Mouse (Mus musculus) MEL (cell line): ENCODE data around the gene Nol12. TPM values are rescaled to one million over a fixed set of nuclear protein-coding genes. Genes with fewer than 3 reads are reported as not detected.
A peak's percentile ranks its signal among the peaks of the same experiment; 100 is the strongest.

ENCODE experiments used
- DNase-seq: peaks from one replicate; pipeline ENCODE4 v3.0.0; 2011; ENCODE audit warnings: low read depth, low spot score
- H3K27ac ChIP-seq: 2 replicates; pipeline ENCODE4 v1.5.1; 2012; ENCODE audit warnings: low read depth, mild to moderate bottlenecking, control low read depth, low read length, moderate library complexity; ENCODE audit not compliant: control insufficient read depth
- H3K27me3 ChIP-seq, 2 experiments: fragments of 150-350 bp in 1 of 2; sonication (generic) in 1 of 2; 2 replicates each; pipeline ENCODE4 v1.6.1; 2012; ENCODE audit warnings: low read length in 2 of 2, mild to moderate bottlenecking in 2 of 2, improper control_type of control experiment in 1 of 2, moderate library complexity in 1 of 2; ENCODE audit not compliant: insufficient read depth in 2 of 2, control insufficient read depth in 1 of 2
- H3K36me3 ChIP-seq, 2 experiments: 2 replicates each; pipeline ENCODE4 v1.6.1; 2012 to 2014; ENCODE audit warnings: low read length in 2 of 2, improper control_type of control experiment in 1 of 2, inconsistent platforms in 1 of 2, mild to moderate bottlenecking in 1 of 2; ENCODE audit not compliant: insufficient read depth in 2 of 2, control insufficient read depth in 1 of 2
- H3K4me1 ChIP-seq, 2 experiments: fragments of 150-350 bp in 1 of 2; sonication (generic) in 1 of 2; 2 replicates each; pipeline ENCODE4 v1.6.1; 2012; ENCODE audit warnings: low read length in 2 of 2, improper control_type of control experiment in 1 of 2, mild to moderate bottlenecking in 1 of 2; ENCODE audit not compliant: insufficient read depth in 2 of 2, control insufficient read depth in 1 of 2
- H3K4me3 ChIP-seq, 2 experiments: fragments of 150-350 bp in 1 of 2; sonication (generic) in 1 of 2; 2 replicates each; pipeline ENCODE4 v1.5.1; 2012; ENCODE audit warnings: low read depth in 2 of 2, low read length in 2 of 2, mild to moderate bottlenecking in 2 of 2, moderate library complexity in 2 of 2, control low read depth in 1 of 2, improper control_type of control experiment in 1 of 2; ENCODE audit not compliant: control insufficient read depth in 1 of 2, insufficient read depth in 1 of 2
- H3K79me2 ChIP-seq: 2 replicates; pipeline ENCODE4 v1.6.1; 2012; ENCODE audit warnings: mild to moderate bottlenecking, low read length, moderate library complexity; ENCODE audit not compliant: control insufficient read depth, poor library complexity, insufficient read depth
- H3K9ac ChIP-seq: 2 replicates; pipeline ENCODE4 v1.6.1; 2012; ENCODE audit warnings: low read depth, mild to moderate bottlenecking, control low read depth, low read length, moderate library complexity; ENCODE audit not compliant: control insufficient read depth, poor library complexity, severe bottlenecking
- H3K9me3 ChIP-seq: fragments of 150-350 bp; sonication (generic); replicated peaks from 2 replicates; pipeline ENCODE4 v1.6.1; 2012; ENCODE audit warnings: mild to moderate bottlenecking, low read length, improper control_type of control experiment, moderate library complexity; ENCODE audit not compliant: insufficient read depth
- HCFC1 ChIP-seq: IDR thresholded peaks from 2 replicates; pipeline ENCODE4 v1.6.1; 2012; ENCODE audit warnings: low read depth, mild to moderate bottlenecking, inconsistent platforms, low read length, improper control_type of control experiment, moderate library complexity
- MAFK ChIP-seq: IDR thresholded peaks from 2 replicates; pipeline ENCODE4 v1.6.1; 2011; ENCODE audit warnings: low read depth, mild to moderate bottlenecking, low read length, improper control_type of control experiment, borderline replicate concordance
- MAX ChIP-seq: IDR thresholded peaks from 2 replicates; pipeline ENCODE4 v1.6.1; 2011; ENCODE audit warnings: low read length, improper control_type of control experiment
- MXI1 ChIP-seq: IDR thresholded peaks from 2 replicates; pipeline ENCODE4 v1.6.1; 2011; ENCODE audit warnings: mild to moderate bottlenecking, low read depth, low read length, improper control_type of control experiment
- MYB ChIP-seq: IDR thresholded peaks from 2 replicates; pipeline ENCODE4 v1.6.1; 2011; ENCODE audit warnings: mild to moderate bottlenecking, low read depth, low read length, improper control_type of control experiment
- NELFE ChIP-seq: IDR thresholded peaks from 2 replicates; pipeline ENCODE4 v1.6.1; 2011; ENCODE audit warnings: low read depth, low read length, improper control_type of control experiment
- NRF1 ChIP-seq: IDR thresholded peaks from 2 replicates; pipeline ENCODE4 v1.6.1; 2014; ENCODE audit warnings: low read depth, mild to moderate bottlenecking, inconsistent platforms, low read length, improper control_type of control experiment, moderate library complexity; ENCODE audit not compliant: poor library complexity, insufficient read depth, severe bottlenecking
- POLR2A ChIP-seq, 2 experiments: IDR thresholded peaks; 2 replicates each; pipeline ENCODE4 v1.6.1; 2011 to 2012; ENCODE audit warnings: low read length in 2 of 2, mild to moderate bottlenecking in 2 of 2, control low read depth in 1 of 2, improper control_type of control experiment in 1 of 2, low read depth in 1 of 2, moderate library complexity in 1 of 2; ENCODE audit not compliant: control insufficient read depth in 1 of 2, insufficient read depth in 1 of 2, poor library complexity in 1 of 2
- SIN3A ChIP-seq: IDR thresholded peaks from 2 replicates; pipeline ENCODE4 v1.6.1; 2012; ENCODE audit warnings: low read length, improper control_type of control experiment, inconsistent platforms
- TAL1 ChIP-seq: IDR thresholded peaks from 2 replicates; pipeline ENCODE4 v1.6.1; 2012; ENCODE audit warnings: mild to moderate bottlenecking, inconsistent platforms, low read length, moderate library complexity, mixed read lengths
- ZC3H11A ChIP-seq: IDR thresholded peaks from 2 replicates; pipeline ENCODE4 v1.6.1; 2012; ENCODE audit warnings: low read depth, mild to moderate bottlenecking, inconsistent platforms, low read length, improper control_type of control experiment
- polyA plus RNA-seq, 2 experiments: library from polyadenylated mRNA; stranded (reverse) in 1 of 2; unstranded in 1 of 2; fragments of >175 nt in 1 of 2; fragments of >200 nt in 1 of 2; gene quantifications; 2 replicates each; pipeline versions ENCODE4 v1.2.1 to v1.2.4; 2012; ENCODE audit warnings: low replicate concordance in 2 of 2, low read depth in 1 of 2; ENCODE audit not compliant: insufficient read length in 2 of 2, insufficient read depth in 1 of 2, missing spikeins in 1 of 2
- total RNA-seq: library from RNA; depleted of rRNA; stranded (reverse); fragments of 300-350 nt; gene quantifications from 2 replicates; pipeline ENCODE4 v1.2.3, GENCODE M21; 2012

Gene Nol12
- total and polyA plus RNA-seq, 3 experiments = 40.8 to 127 TPM; not detected in 1

DNA sequence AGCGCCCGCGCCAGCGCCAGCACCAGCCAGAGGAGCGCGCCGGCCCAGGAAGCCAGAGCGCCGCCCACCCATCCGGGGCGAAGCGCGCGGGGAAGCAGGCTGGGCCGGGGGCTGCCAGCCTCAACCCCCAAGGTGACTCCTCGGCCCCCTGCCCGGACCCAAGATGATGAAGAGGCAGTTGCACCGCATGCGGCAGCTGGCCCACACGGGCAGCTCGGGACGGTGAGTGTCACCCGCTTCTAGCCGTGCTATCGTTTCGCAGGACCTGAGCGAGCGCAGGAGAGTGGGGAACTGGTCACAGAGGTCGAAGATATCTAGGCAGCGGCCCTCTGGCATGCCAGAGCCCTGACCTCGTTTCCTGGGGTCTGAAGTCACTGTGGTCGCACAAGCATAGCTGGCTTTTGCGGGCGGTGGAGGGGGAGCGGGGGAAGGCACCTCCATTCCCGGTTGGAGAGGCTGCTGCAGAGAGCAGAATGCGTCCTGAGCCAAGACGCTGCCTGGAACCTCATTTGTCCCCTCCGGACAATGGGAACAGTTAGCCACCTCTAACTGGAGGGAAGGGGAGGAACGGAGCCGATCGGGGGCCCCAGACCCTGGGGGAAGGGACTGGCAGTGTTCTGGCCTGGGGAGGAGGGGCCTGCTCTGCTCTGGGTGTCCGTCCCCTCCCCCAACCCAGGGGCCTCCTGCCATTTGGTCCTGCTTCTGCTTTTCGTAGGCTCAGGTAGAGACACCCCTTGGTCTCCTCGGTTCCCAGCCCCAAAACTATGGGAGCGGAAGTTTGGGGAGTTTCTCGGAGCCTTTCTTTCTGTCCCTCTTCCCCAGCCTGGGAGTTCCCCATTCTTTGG, 34.8 kb upstream of the Nol12 start, which contains the start of gene Sh3bp1:
Gene Sh3bp1, plus strand, starts transcription at position 29 of the 845 bp plus-strand sequence.
- peak; percentile 86 for DNase-seq
- peaks cover 11 to 24% of the 10 kb centered on the region in 2 experiments for H3K4me1 ChIP-seq
- peaks cover 12% of the 10 kb centered on the region for H3K79me2 ChIP-seq
- peak within 1 kb of the TSS; percentile 68 for H3K27ac ChIP-seq
- peak within 1 kb of the TSS; percentile 91 for H3K9ac ChIP-seq
- peaks cover 0 to 15% of the 10 kb centered on the region in 2 experiments; a peak in 2 of 4 replicates for H3K36me3 ChIP-seq
- H3K27me3 ChIP-seq = no peaks in the 10 kb centered on the region
- H3K9me3 ChIP-seq = no peaks in the 10 kb centered on the region
- peak within 1 kb of the TSS; percentile 93 to 97 for H3K4me3 ChIP-seq
- TF ChIP-seq MXI1 (peak; percentile 7; the same call in 1 of the 2 replicates), TAL1 (no peak), NELFE (peak; percentile 46; the same call in 1 of the 2 replicates), ZC3H11A (no peak), SIN3A (peak; percentile 41; the same call in 1 of the 2 replicates), HCFC1 (peak; percentile 22; the same call in 1 of the 2 replicates), NRF1 (peak; percentile 44; the same call in 1 of the 2 replicates), MAFK (no peak), POLR2A (IDR thresholded peaks at IDR 0.05; ENCODE audit: control insufficient read depth in 1 of 2, insufficient read depth in 1 of 2, low read depth in 1 of 2, low read length in 2 of 2, poor library complexity in 1 of 2) (peak; percentile 64 to 81; a peak in 3 of 4 replicates), MYB (no peak), MAX (0 out of 2 replicates have a peak, but pooled peaks have one; percentile 6)
- TF ChIP-seq, all 39 proteins: peak for 7

DNA sequence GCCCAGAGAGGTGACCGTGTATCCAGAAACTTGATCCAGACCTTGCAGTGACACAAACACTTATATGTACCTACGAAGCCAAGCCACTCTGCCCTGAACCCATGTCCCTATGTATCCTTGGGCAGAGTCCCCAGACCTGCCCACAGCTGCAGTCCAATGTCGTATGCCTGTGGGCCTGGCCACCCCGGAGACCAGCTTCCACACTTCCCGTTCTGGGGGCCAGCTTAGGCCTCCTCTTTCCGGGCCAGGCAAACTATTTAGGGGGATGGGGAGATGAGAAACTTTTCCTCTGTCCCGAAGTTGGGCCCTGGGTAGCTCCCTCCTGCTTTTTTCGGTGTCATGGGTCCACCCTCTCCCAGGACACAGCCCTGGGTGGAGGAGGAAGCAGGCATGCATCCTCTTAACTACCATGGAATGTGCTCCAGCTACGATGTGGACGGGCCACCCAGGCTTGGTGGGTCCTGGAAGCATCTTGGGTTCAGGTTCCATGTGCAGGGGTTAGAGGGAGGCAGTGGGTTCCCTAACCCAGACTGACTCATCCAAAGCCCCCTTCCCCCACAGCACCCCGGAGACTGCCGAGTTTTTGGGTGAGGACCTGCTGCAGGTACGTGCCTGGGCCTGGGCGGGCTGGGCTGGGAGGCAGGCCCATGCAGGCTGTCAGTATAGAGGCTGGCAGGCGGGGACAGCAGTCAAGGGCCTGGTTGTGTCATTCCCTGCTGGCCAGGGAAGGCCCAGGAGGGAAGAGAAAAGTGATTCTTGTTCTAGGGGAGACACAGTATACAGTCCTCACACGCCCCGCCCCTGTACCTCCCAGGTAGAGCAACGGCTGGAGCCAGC, 33.9 kb upstream of the Nol12 start:
- no peaks in the 10 kb centered on the region for H3K27me3 ChIP-seq
- H3K9ac ChIP-seq = peak overlapping the region; percentile 91
- no peak for DNase-seq
- H3K4me3 ChIP-seq = peak overlapping the region; percentile 93 to 97
- H3K79me2 ChIP-seq = peaks cover 12% of the 10 kb centered on the region
- H3K4me1 ChIP-seq = peaks cover 11 to 24% of the 10 kb centered on the region in 2 experiments
- H3K9me3 ChIP-seq = no peaks in the 10 kb centered on the region
- TF ChIP-seq POLR2A (IDR thresholded peaks at IDR 0.05; ENCODE audit: control insufficient read depth in 1 of 2, insufficient read depth in 1 of 2, low read depth in 1 of 2, low read length in 2 of 2, poor library complexity in 1 of 2) (0 out of 4 replicates have a peak, but pooled peaks of 1 of the 2 experiments have one; percentile 9), MYB (no peak), MXI1 (peak; percentile 11; the same call in 1 of the 2 replicates)
- peaks cover 0 to 15% of the 10 kb centered on the region in 2 experiments; a peak in 2 of 4 replicates for H3K36me3 ChIP-seq
- peak overlapping the region; percentile 56 for H3K27ac ChIP-seq
